Mouse (Mus musculus) small intestine, adult 2 months (tissue): ENCODE results near the gene Cbx2. TPM values are rescaled to one million over a fixed set of nuclear protein-coding genes. Genes with fewer than 3 reads are reported as not detected.

ENCODE experiments used
- H3K27ac ChIP-seq: fragments of 200-500 bp; 2 replicates; pipeline ENCODE4 v1.5.1; 2012; ENCODE audit warnings: low read depth, low read length, control low read depth, inconsistent platforms; ENCODE audit not compliant: insufficient read depth
- H3K27me3 ChIP-seq: fragments of 200-500 bp; 2 replicates; pipeline ENCODE4 v1.6.1; 2012; ENCODE audit warnings: mild to moderate bottlenecking, moderate library complexity, low read length, inconsistent platforms; ENCODE audit not compliant: control insufficient read depth, insufficient read depth
- H3K36me3 ChIP-seq: fragments of 200-500 bp; 2 replicates; pipeline ENCODE4 v1.6.1; 2012; ENCODE audit warnings: mild to moderate bottlenecking, low read length, control low read depth, inconsistent platforms; ENCODE audit not compliant: control insufficient read depth, insufficient read depth
- H3K4me1 ChIP-seq: fragments of 200-500 bp; 2 replicates; pipeline ENCODE4 v1.6.1; 2012; ENCODE audit warnings: low read length, inconsistent platforms, mixed read lengths; ENCODE audit not compliant: control insufficient read depth, insufficient read depth, insufficient read length
- H3K4me3 ChIP-seq: fragments of 200-500 bp; 2 replicates; pipeline ENCODE4 v1.5.1; 2012; ENCODE audit warnings: low read depth, mild to moderate bottlenecking, control low read depth, inconsistent platforms, low read length, moderate library complexity
- CTCF ChIP-seq: fragments of 200-500 bp; IDR thresholded peaks from 2 replicates; pipeline ENCODE4 v1.5.1; 2012; ENCODE audit warnings: low read depth, mild to moderate bottlenecking, control low read depth, inconsistent platforms, low read length, moderate library complexity, mixed read lengths; ENCODE audit not compliant: insufficient replicate concordance, insufficient read length; ENCODE audit errors: extremely low read depth
- POLR2A ChIP-seq: fragments of 200-500 bp; IDR thresholded peaks from 2 replicates; pipeline ENCODE4 v1.6.1; 2012; ENCODE audit warnings: low read depth, mild to moderate bottlenecking, control low read depth, inconsistent platforms, low read length, moderate library complexity
- WGBS: fragments of 180-500 bp; shearing (Covaris S2); methylation state at CpG from one replicate; pipeline ENCODE4 v1.1.7; 2018; 5-methylcytosine and 5-hydroxymethylcytosine counted together
- polyA plus RNA-seq: library from polyadenylated mRNA; depleted of rRNA; stranded (reverse); fragments of >200 nt; gene quantifications from 2 replicates; pipeline ENCODE4 v1.2.3, GENCODE M21; 2012

The Cbx2 gene
- polyA plus RNA-seq, 1 experiment = 3.1 TPM

GRCm38 (mm10) chr11:119050361-119050760 lies 27.6 kb downstream of the Cbx2 start:
- 0% methylated on average over 2 of the region's 2 CpGs for WGBS
- Histone ChIP-seq H3K27ac (peak overlapping the region; percentile 71), H3K27me3 (peaks cover 59% of the 10 kb centered on the region), H3K36me3 (no peaks in the 10 kb centered on the region), H3K4me1 (peaks cover 48% of the 10 kb centered on the region), H3K4me3 (no peak overlapping the region)
- TF ChIP-seq CTCF (no peak), POLR2A (no peak)

GRCm38 (mm10) chr11:119051426-119051825 lies 28.7 kb downstream of the Cbx2 start:
- H3K36me3 ChIP-seq = no peaks in the 10 kb centered on the region
- peaks cover 44% of the 10 kb centered on the region for H3K4me1 ChIP-seq
- H3K27me3 ChIP-seq = peaks cover 54% of the 10 kb centered on the region
- no peak overlapping the region for H3K27ac ChIP-seq
- H3K4me3 ChIP-seq = no peak overlapping the region
- TF ChIP-seq CTCF (no peak), POLR2A (no peak)

DNA sequence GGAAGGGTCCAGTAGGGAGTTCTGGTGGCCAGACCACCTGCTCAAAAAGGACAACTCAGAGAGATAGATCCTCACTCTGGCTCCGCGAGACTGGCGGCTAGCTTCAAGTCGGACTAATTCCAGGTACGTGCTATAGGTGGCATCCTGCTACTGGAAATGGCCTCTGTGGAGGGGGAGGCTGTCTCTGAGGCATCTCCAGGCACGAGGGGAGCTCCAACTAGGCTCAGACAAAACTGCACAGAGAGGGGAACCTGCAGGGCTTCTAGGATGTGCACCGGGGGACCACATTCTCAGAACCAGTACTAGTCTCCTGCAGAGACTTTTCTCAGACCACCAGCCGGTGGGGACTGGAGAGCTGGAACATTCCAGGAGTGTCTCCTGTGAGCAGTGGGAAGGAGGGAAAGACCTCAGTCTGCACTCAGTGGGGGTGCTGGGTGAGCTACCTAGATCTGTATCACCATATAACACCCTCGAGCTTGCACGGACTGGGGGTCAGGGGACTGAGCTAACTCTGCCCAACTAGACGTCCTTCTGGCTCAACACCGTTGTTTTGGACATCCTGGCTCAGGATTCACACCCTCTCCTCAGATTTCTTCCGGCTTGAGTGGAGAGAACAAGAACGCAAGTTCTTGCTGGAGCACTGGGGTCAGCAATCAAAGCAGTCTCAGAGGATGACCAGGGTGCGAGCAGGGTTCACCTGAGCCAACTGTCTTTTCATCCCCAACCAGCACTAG lies 29.3 kb downstream of the Cbx2 start:
- H3K4me3 ChIP-seq = peak overlapping the region; percentile 9; the same call in 1 of the 2 replicates
- peaks cover 51% of the 10 kb centered on the region for H3K27me3 ChIP-seq
- H3K27ac ChIP-seq = peak overlapping the region; percentile 50
- TF ChIP-seq POLR2A (no peak), CTCF (peak; percentile 37; the same call in 1 of the 2 replicates)
- H3K4me1 ChIP-seq = peaks cover 39% of the 10 kb centered on the region
- WGBS = 10% methylated on average over 15 of the region's 15 CpGs
- no peaks in the 10 kb centered on the region for H3K36me3 ChIP-seq

- WGBS = 3% methylated on average over 13 of the region's 13 CpGs
- H3K27me3 ChIP-seq = peaks cover 51% of the 10 kb centered on the region
- H3K4me1 ChIP-seq = peaks cover 42% of the 10 kb centered on the region
- H3K4me3 ChIP-seq = peak overlapping the region; percentile 64
- TF ChIP-seq CTCF = no peak
- peak; percentile 59; the same call in 1 of the 2 replicates for TF ChIP-seq POLR2A
- H3K36me3 ChIP-seq = no peaks in the 10 kb centered on the region
- H3K27ac ChIP-seq = peak overlapping the region; percentile 89
Observed at GRCm38 (mm10) chr11:119052661-119053256, 30.0 kb downstream of the Cbx2 start.

- Histone ChIP-seq H3K4me3 (peak overlapping the region; percentile 64), H3K4me1 (peaks cover 44% of the 10 kb centered on the region), H3K36me3 (no peaks in the 10 kb centered on the region), H3K27ac (peak overlapping the region; percentile 89), H3K27me3 (peaks cover 51% of the 10 kb centered on the region)
- 1% methylated on average over 42 of the region's 42 CpGs for WGBS
- TF ChIP-seq POLR2A (no peak; the same call in 1 of the 2 replicates), CTCF (0 out of 2 replicates have a peak, but pooled peaks have one; percentile 13)
Observed at GRCm38 (mm10) chr11:119053257-119053670, 30.5 kb downstream of the Cbx2 start.

DNA sequence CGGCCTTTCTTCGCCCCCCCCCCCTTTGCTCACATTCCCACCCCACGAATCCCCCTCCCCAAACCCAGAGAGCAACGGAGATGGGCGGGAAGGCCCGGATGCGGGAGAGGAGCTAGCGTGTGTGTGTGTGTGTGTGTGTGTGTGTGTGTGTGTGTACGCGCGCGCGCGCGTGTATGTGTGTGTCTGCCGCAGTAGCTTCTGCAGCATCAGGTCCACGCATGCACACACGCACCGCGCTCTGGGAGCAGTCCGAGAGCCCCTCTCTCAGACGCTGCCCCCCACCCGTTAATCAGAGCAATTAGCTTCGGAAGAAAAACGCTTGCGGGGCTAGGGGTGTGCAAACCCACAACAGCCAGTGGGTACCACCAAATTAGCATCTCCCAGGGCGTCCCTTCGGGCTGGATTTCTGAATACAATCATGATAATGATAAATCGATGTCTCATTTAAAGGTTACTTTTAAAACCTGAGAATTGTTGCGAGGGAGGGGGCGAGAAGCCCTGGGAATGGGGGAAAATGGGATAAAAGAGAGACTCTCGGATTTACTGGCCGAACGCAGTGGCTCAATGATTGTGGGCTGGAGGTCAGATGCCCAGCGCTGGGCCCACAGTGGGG lies 31.1 kb downstream of the Cbx2 start:
- Histone ChIP-seq H3K4me3 (peak overlapping the region; percentile 64), H3K36me3 (no peaks in the 10 kb centered on the region), H3K27ac (no peak overlapping the region), H3K4me1 (peaks cover 50% of the 10 kb centered on the region), H3K27me3 (peaks cover 51% of the 10 kb centered on the region)
- TF ChIP-seq CTCF = no peak
- no peak for TF ChIP-seq POLR2A
- 2% methylated on average over 33 of the region's 35 CpGs for WGBS
